Mouse (Mus musculus) lung, embryonic 14.5 days (tissue): ENCODE data around the gene Pold2. TPM values are rescaled to one million over a fixed set of nuclear protein-coding genes. Genes with fewer than 3 reads are reported as not detected.
A peak's percentile ranks its signal among the peaks of the same experiment; 100 is the strongest.

ENCODE experiments used
- ATAC-seq: fragments of 200-750 bp; cut with Nextera tagmentation; 2 replicates; pipeline ENCODE4 v1.8.0; 2017; ENCODE audit warnings: mild to moderate bottlenecking, moderate TSS enrichment, moderate library complexity; ENCODE audit not compliant: insufficient read depth
- DNase-seq: peaks from one replicate; pipeline ENCODE4 v3.0.0-alpha.2; 2015
- H3K27ac ChIP-seq: fragments of 300-500 bp; sonication (generic); 2 replicates; pipeline ENCODE4 v1.5.1; 2014; ENCODE audit warnings: low read depth, mild to moderate bottlenecking, moderate library complexity
- H3K27me3 ChIP-seq: fragments of 300-500 bp; sonication (generic); 2 replicates; pipeline ENCODE4 v1.6.1; 2014; ENCODE audit warnings: low read length, control low read depth; ENCODE audit not compliant: insufficient read depth
- H3K36me3 ChIP-seq: fragments of 300-500 bp; sonication (generic); 2 replicates; pipeline ENCODE4 v1.6.1; 2014; ENCODE audit warnings: control low read depth; ENCODE audit not compliant: insufficient read depth
- H3K4me1 ChIP-seq: fragments of 300-500 bp; sonication (generic); 2 replicates; pipeline ENCODE4 v1.6.1; 2014; ENCODE audit warnings: antibody characterized with exemption, control low read depth; ENCODE audit not compliant: insufficient read depth
- H3K4me2 ChIP-seq: fragments of 300-500 bp; sonication (generic); 2 replicates; pipeline ENCODE4 v1.6.1; 2014; ENCODE audit warnings: mild to moderate bottlenecking
- H3K4me3 ChIP-seq: fragments of 300-500 bp; sonication (generic); 2 replicates; pipeline ENCODE4 v1.5.1; 2014; ENCODE audit warnings: low read depth, low read length
- H3K9ac ChIP-seq: fragments of 300-500 bp; sonication (generic); 2 replicates; pipeline ENCODE4 v1.6.1; 2014
- H3K9me3 ChIP-seq: fragments of 300-500 bp; sonication (generic); 2 replicates; pipeline ENCODE4 v1.6.1; 2016; ENCODE audit warnings: low read depth, low read length, control low read depth
- CTCF ChIP-seq: IDR thresholded peaks from 2 replicates; pipeline ENCODE4 v1.5.1; 2016; ENCODE audit warnings: antibody characterized with exemption, low read depth
- WGBS: fragments of 180-500 bp; shearing (Covaris S2); extraction: QIAGEN DNeasy Blood & Tissue Kit; methylation state at CpG from one replicate; pipeline ENCODE4 v1.1.7; 2014; 5-methylcytosine and 5-hydroxymethylcytosine counted together
- polyA plus RNA-seq: library from polyadenylated mRNA; unstranded; fragments of >200 nt; fragmentation: Nextera tagmentation; extraction: Ambion mirVana; gene quantifications from 2 replicates; pipeline ENCODE4 v1.2.1, GENCODE M21; 2014

The Pold2 gene
- polyA plus RNA-seq, 1 experiment from 2014 or later: 156 TPM

- 79% methylated on average over 10 of the region's 10 CpGs for WGBS
- H3K4me3 ChIP-seq: no peak overlapping the region
- no peak for DNase-seq
- H3K36me3 ChIP-seq: no peaks in the 10 kb centered on the region
- TF ChIP-seq CTCF: no peak
- H3K4me1 ChIP-seq: peaks cover 10% of the 10 kb centered on the region; the same call in 1 of the 2 replicates
- no peak overlapping the region for H3K27ac ChIP-seq
- H3K4me2 ChIP-seq: no peak overlapping the region
- ATAC-seq: no peak
- H3K27me3 ChIP-seq: no peaks in the 10 kb centered on the region
- H3K9ac ChIP-seq: no peak overlapping the region
- no peaks in the 10 kb centered on the region for H3K9me3 ChIP-seq
Measured at GRCm38 (mm10) chr11:5905778-5906518, 27.9 kb upstream of the Pold2 start.

GRCm38 (mm10) chr11:5904871-5905270 lies 26.8 kb upstream of the Pold2 start:
- H3K27me3 ChIP-seq: no peaks in the 10 kb centered on the region
- H3K4me2 ChIP-seq: no peak overlapping the region
- H3K27ac ChIP-seq: no peak overlapping the region
- peaks cover 10% of the 10 kb centered on the region; the same call in 1 of the 2 replicates for H3K4me1 ChIP-seq
- H3K36me3 ChIP-seq: no peaks in the 10 kb centered on the region
- H3K4me3 ChIP-seq: no peak overlapping the region
- TF ChIP-seq CTCF: no peak
- ATAC-seq: no peak
- H3K9me3 ChIP-seq: no peaks in the 10 kb centered on the region
- DNase-seq: no peak
- H3K9ac ChIP-seq: no peak overlapping the region
- WGBS: 92% methylated on average over 6 of the region's 6 CpGs

GRCm38 (mm10) chr11:5904357-5904756 lies 26.3 kb upstream of the Pold2 start:
- H3K36me3 ChIP-seq: no peaks in the 10 kb centered on the region
- 61% methylated on average over 19 of the region's 19 CpGs for WGBS
- no peak overlapping the region for H3K4me2 ChIP-seq
- H3K27me3 ChIP-seq: no peaks in the 10 kb centered on the region
- no peaks in the 10 kb centered on the region for H3K9me3 ChIP-seq
- DNase-seq (no peak), ATAC-seq (no peak)
- H3K4me3 ChIP-seq: no peak overlapping the region
- no peak overlapping the region for H3K9ac ChIP-seq
- peaks cover 10% of the 10 kb centered on the region; the same call in 1 of the 2 replicates for H3K4me1 ChIP-seq
- H3K27ac ChIP-seq: no peak overlapping the region
- TF ChIP-seq CTCF: no peak

- Histone ChIP-seq H3K4me2 (no peak overlapping the region), H3K27me3 (no peaks in the 10 kb centered on the region), H3K4me3 (no peak overlapping the region), H3K9me3 (no peaks in the 10 kb centered on the region), H3K4me1 (peaks cover 10% of the 10 kb centered on the region; the same call in 1 of the 2 replicates), H3K36me3 (no peaks in the 10 kb centered on the region), H3K27ac (no peak overlapping the region), H3K9ac (no peak overlapping the region)
- ATAC-seq: no peak
- no peak for TF ChIP-seq CTCF
- no peak for DNase-seq
- WGBS: 73% methylated on average over 2 of the region's 2 CpGs
Measured at GRCm38 (mm10) chr11:5903844-5904243, 25.8 kb upstream of the Pold2 start.

GRCm38 (mm10) chr11:5902390-5902789 lies 24.3 kb upstream of the Pold2 start:
- Histone ChIP-seq H3K9me3 (no peaks in the 10 kb centered on the region), H3K4me3 (peak overlapping the region; percentile 37), H3K36me3 (no peaks in the 10 kb centered on the region), H3K4me1 (peaks cover 17% of the 10 kb centered on the region; the same call in 1 of the 2 replicates), H3K9ac (peak overlapping the region; percentile 58), H3K4me2 (peak overlapping the region; percentile 72), H3K27me3 (no peaks in the 10 kb centered on the region), H3K27ac (no peak overlapping the region)
- TF ChIP-seq CTCF: no peak
- DNase-seq: no peak
- ATAC-seq: no peak
- 11% methylated on average over 6 of the region's 6 CpGs for WGBS

GRCm38 (mm10) chr11:5901950-5902349 lies 23.9 kb upstream of the Pold2 start:
- Histone ChIP-seq H3K36me3 (no peaks in the 10 kb centered on the region), H3K9ac (peak overlapping the region; percentile 58), H3K9me3 (no peaks in the 10 kb centered on the region), H3K4me1 (peaks cover 17% of the 10 kb centered on the region; the same call in 1 of the 2 replicates), H3K27me3 (no peaks in the 10 kb centered on the region), H3K27ac (no peak overlapping the region; the same call in 1 of the 2 replicates), H3K4me2 (peak overlapping the region; percentile 72), H3K4me3 (peak overlapping the region; percentile 37)
- peak; percentile 70 for ATAC-seq
- WGBS: 2% methylated on average over 32 of the region's 32 CpGs
- no peak for TF ChIP-seq CTCF
- DNase-seq: peak; percentile 87

- no peak for DNase-seq
- Histone ChIP-seq H3K27ac (no peak overlapping the region; the same call in 1 of the 2 replicates), H3K4me2 (peak overlapping the region; percentile 72), H3K9ac (peak overlapping the region; percentile 58), H3K9me3 (no peaks in the 10 kb centered on the region), H3K36me3 (no peaks in the 10 kb centered on the region), H3K27me3 (no peaks in the 10 kb centered on the region), H3K4me3 (peak overlapping the region; percentile 37), H3K4me1 (peaks cover 17% of the 10 kb centered on the region; the same call in 1 of the 2 replicates)
- ATAC-seq: 0 out of 2 replicates have a peak, but pooled peaks have one; percentile 2
- WGBS: 14% methylated on average over 3 of the region's 3 CpGs
- no peak for TF ChIP-seq CTCF
Measured at GRCm38 (mm10) chr11:5901320-5901719, 23.2 kb upstream of the Pold2 start.
